Mouse (Mus musculus) skeletal muscle tissue, adult 2 months (tissue): ENCODE results near the gene Psmb3.
"Not testable (repeated sequence)": the region's sequence is repeated elsewhere in the genome, so short reads cannot be mapped to it uniquely, and the experiment has no call there.

ENCODE experiments used
- DNase-seq: peaks from one replicate; pipeline ENCODE4 v3.0.0-alpha.2; 2012; ENCODE audit warnings: low read depth, low spot score

The Psmb3 gene

DNA sequence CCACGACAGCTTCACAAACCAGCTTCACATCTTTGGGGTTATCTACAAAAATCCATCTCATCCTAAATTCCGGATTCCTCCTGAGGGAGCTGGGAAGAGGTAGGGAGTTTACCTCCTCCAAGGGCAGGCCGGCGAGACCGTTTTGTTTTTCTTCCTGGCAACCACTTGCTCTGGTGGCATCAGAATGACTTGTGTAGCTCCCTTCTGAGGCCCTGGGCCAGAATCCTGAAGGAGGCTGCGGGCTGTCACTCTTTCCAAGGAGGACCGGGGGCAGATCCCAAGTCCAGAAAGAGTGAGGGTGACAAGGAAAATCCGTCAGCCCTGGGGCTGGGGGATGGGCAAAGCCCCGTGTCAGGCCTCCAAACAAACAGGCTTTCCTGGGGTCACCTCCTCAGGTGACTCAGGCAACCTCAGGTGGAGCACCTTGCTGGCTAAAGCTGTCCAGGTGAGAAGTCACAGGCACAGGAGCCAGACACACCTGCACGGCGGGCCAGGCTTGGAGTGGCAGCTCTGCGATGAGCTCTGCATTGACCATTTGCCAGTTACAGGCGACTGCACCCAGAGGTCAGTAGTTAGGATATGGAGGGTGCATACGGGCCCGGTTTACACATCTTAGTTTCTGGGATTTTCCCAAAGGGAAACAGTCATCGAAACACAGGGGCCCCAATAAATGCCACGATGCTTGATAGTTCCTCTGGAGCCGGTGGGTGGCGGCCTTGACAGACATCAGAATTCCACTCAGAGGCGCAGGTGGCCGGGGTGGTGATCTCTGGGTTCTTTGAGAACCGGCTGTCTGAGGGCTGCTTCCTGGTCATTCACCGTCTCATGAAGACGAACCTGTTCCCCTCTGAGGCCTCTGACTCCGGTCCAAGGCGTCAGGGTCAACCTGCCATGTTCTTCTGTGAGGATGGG, 14.4 kb downstream of the Psmb3 start:
- DNase-seq = no peak

- DNase-seq = no peak
Observed at GRCm38 (mm10) chr11:97718281-97718860, 15.2 kb downstream of the Psmb3 start.

- no peak for DNase-seq
Observed at GRCm38 (mm10) chr11:97719041-97719440, 15.8 kb downstream of the Psmb3 start.

GRCm38 (mm10) chr11:97721338-97721737, 18.1 kb downstream of the Psmb3 start:
- no peak for DNase-seq

DNA sequence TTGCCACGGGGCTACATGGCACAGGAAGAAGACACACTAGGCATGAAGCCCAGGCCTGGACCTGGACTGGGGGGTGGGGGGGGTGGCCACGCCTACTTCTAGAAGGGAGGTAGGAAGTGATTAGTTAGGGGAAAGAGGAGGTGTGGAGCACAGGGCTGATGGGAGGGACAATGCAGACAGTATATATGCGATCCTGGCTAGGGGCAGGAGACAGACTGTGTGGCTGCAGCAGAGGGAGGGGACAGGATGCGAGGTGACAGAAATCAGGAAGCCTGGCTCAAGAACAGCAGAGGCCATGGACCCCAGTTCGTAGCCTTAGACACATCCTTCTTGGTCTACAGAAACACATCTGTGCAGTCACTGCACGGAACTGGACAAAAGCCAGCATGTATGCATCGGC, 20.5 kb downstream of the Psmb3 start:
- no peak for DNase-seq

- DNase-seq = no peak
Observed at GRCm38 (mm10) chr11:97728311-97728710, 25.1 kb downstream of the Psmb3 start.

DNA sequence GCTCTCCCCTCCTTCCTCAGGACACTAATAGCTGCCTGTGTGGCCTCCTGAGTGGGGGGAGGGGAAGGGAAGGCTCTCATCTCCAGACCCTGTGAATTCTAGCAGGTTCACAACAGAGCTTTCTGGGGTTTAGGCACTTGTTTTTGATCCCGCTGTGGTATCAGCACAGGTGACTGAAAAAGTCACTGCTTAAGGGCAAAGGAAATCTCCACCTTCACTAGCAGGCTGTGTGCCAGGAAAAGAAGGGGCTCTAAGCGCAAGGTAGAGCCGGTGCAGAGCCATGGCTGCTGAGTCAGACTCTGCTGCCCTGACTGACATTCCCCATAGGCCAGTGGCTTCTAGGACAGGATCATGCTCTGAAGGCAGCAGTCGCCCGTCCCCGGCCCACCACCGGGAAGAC, 25.5 kb downstream of the Psmb3 start:
- DNase-seq = no peak

GRCm38 (mm10) chr11:97733689-97734088, 30.5 kb downstream of the Psmb3 start:
- DNase-seq = no peak

GRCm38 (mm10) chr11:97734810-97735209, 31.6 kb downstream of the Psmb3 start:
- DNase-seq = not testable (repeated sequence)

DNA sequence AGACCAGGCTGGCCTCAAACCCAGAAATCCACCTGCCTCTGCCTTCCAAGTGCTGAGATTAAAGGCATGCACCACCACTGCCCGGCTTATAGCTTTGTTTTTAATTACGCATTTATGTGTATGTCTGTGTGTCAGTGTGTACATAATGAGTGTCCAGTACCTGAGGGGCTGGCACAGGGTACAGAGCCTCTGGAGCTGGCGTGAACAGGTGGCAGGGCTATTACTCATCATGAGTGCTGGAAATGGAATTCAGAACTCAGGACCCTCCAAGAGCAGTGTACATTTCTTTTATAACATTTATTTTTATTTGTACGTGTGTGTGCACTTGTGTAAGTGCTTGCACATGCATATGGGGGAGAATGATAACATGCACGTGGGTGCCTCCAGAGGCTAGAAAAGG, 33.4 kb downstream of the Psmb3 start:
- no peak for DNase-seq

DNA sequence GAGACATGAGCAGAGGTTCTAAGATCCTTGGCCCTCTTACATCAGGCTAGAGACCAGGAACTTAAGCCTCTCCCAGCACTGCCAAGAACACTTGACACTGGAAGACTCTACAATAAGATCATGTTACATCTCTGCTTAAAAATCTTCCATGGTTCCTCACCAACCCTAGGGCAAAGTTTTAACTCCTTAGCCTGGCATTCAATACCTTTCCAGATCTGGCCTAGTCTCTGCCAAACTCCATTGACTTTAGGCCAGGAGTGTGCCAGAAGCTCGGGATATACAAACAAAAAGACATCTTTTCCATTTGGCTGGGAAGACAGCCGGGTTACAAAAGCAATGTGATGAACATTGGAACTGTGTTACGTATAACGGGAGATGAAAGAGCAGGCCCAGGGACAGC, 34.4 kb downstream of the Psmb3 start:
- no peak for DNase-seq

DNA sequence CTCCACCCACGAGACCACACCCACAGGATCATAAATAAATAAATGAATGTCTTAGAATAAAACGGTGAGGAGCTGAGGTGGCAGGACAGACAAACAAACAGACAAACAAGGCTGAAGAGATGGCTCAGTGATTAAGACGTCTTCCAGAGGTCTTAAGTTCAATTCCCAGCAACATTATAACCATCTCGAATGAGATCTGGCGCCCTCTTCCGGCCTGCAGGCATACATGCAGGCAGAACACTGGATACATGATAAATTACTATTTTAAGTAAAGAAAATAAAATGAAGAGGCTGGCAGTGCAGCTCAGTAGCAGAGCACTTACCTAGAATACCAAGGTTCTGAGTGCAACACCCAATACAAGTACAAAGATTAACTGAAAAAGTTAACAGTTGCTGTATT, 35.5 kb downstream of the Psmb3 start:
- no peak for DNase-seq

DNA sequence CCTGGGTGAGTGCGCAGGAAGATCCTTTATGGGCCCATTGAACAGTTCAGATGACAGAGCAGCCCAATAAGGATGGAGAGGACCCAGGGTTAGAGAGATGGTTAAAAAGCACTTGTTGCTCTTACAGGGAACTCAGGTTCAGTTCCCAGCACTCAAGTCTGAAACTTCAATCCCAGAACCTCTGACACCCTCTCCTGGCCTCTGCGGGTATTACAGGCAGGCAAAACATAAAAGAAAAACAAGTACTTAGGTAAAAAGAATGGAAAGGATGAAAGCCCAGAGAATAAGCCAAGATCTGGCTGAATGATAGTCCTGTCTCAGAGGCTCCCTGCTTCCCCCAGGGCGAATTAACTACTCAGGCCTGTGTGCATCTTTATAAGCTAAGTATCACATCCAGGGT, 36.0 kb downstream of the Psmb3 start:
- DNase-seq = no peak

- DNase-seq = no peak
Observed at GRCm38 (mm10) chr11:97740190-97740589, 37.0 kb downstream of the Psmb3 start.

DNA sequence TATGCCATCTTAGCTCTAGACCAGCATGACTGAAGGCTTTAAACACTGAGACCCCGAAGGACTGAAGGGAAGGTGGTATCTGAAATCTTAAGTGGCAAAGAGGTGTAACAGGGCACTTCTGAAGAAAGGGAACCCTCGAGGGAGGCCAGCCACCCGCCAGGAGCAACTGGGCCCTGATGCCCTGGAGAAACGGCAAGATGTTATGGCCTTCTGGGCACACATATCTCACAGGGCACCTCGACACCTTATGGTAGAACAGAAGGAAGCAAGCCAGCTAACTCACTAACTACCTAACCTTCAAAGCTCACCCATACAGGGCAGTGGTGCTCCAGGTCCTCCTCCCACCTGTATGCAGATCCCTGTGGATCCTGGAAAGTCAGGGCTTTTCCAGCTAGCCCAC, 39.0 kb downstream of the Psmb3 start:
- no peak for DNase-seq

DNA sequence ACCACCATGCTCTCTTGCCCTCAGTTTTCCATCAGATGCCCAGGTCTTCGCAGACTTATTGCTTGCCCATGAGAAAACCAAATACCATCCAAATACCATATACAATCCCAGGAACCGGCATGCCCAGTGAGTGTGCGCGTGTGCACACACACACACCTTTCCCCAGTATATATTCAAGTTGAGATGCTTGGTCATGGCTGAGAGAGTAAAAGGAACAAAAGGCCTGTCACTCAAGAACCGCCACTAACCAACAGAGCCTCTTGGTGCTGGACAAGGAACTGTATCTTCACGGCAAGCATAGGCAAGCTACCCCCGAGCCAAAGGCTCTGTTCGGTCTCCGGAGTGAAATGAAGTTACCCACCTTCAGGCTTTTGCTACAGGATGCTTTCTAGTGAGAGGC, 39.4 kb downstream of the Psmb3 start:
- no peak for DNase-seq

GRCm38 (mm10) chr11:97743423-97743822, 40.2 kb downstream of the Psmb3 start:
- DNase-seq = no peak

- DNase-seq = peak; percentile 44
Observed at GRCm38 (mm10) chr11:97744063-97744717, 41.0 kb downstream of the Psmb3 start, which contains the start of gene Pip4k2b. TSS of gene Pip4k2b (minus strand) at chr11:97744704.

DNA sequence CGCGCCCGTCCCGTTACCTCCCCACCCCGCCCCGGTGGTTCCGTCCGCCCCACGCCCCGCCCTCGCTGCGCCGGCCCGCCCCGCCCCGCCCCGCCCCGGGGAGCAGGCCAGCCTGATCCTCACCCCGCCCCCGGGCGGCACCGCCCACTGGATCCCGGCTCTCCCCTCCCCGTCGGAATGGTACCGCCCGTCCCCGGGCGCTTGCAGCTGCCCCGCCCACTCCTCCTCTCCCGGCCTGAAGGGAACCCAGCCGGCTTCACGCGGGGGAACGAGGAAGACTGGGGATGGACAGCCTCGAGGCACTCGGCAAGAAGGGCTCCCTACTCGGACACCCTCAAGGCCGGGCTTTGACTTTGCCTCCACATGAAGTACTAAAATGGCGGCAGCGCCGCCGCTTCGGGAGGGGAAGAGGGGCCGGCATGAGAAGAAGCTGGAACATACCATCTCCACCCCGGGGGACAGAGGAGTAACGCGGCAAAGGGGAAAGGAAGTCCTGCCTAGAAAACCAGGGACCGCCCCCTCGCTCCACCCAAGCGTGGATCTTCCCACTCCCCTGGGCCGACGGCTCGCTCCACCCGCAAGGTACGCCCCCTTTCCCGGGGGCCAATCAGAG, 41.6 kb downstream of the Psmb3 start:
- DNase-seq = peak; percentile 99

- no peak for DNase-seq
Observed at GRCm38 (mm10) chr11:97745331-97745721, 42.1 kb downstream of the Psmb3 start.

GRCm38 (mm10) chr11:97747773-97748172, 44.6 kb downstream of the Psmb3 start:
- no peak for DNase-seq

GRCm38 (mm10) chr11:97748496-97748895, 45.3 kb downstream of the Psmb3 start:
- no peak for DNase-seq
